Mouse (Mus musculus): ENCODE data around the gene Zfp30. TPM values are rescaled to one million over a fixed set of nuclear protein-coding genes. Genes with fewer than 3 reads are reported as not detected.

Gene Zfp30
- total and polyA plus RNA-seq, 3 experiments = 2.1 to 3.9 (median 2.4) TPM

DNA sequence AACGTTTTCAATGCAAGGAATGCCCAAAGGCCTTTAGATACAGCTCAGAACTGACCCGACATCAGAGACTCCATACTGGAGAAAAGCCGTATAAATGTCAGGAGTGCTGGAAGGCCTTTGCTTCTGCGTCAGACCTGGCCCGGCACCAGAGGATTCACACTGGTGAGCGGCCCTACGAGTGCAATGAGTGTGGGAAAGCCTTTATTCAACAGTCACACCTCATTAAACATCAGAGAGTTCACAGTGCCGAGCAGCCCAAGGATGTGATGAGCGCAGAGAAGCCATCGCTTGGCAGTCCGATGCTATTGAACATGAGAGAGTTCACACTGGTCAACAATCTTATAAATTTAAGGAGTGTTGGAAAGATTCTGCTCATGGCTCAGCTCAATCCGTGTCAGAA, 46.0 kb downstream of the Zfp30 start:
- DNase-seq = no peak

GRCm38 (mm10) chr7:29836816-29837215, 53.0 kb downstream of the Zfp30 start:
- no peak for DNase-seq

GRCm38 (mm10) chr7:29839256-29839655, 55.5 kb downstream of the Zfp30 start:
- no peak for DNase-seq

- DNase-seq = no peak
Observed at GRCm38 (mm10) chr7:29842105-29842504, 58.3 kb downstream of the Zfp30 start.

Small RNA genes lying within 50 kb of the gene (microRNA-seq; reads per million reads assigned to microRNA genes)
- gene Mir1964 = 3.7 to 6.6 reads per million in 2 experiments

Other genes with a start within 250 kb of the Zfp30 start
- not detected for gene Catsperg2, start 57.0 kb upstream of the Zfp30 start, total RNA-seq (2021)
- gene Catsperg2, start 57.0 kb upstream of the Zfp30 start, polyA plus RNA-seq (2012; rRNA removed) = 0.07 TPM in 1 of 2 replicates, not detected in the other
- gene Zfp84, start 15.4 kb upstream of the Zfp30 start, total RNA-seq (2021) = 10 to 100 TPM; 13.3 to 15.0 TPM
- 0.87 and 1.4 TPM in 2 replicates for gene Zfp84, start 15.4 kb upstream of the Zfp30 start, polyA plus RNA-seq (2012; rRNA removed)
- gene Zfp790, start 32.1 kb downstream of the Zfp30 start, total RNA-seq (2021) = 10 to 100 TPM; 14.4 to 15.8 TPM
- 0.58 and 0.71 TPM in 2 replicates for gene Zfp790, start 32.1 kb downstream of the Zfp30 start, polyA plus RNA-seq (2012; rRNA removed)
- 1 to 10 TPM in 1 of 2 experiments, under 1 TPM in 1; 0.61 to 1.0 TPM for gene Zfp940, start 69.7 kb downstream of the Zfp30 start, total RNA-seq (2021)
- 0.03 and 0.15 TPM in 2 replicates for gene Zfp940, start 69.7 kb downstream of the Zfp30 start, polyA plus RNA-seq (2012; rRNA removed)
- 1 to 10 TPM; 5.2 to 5.8 TPM for gene Zfp420, start 76.0 kb downstream of the Zfp30 start, total RNA-seq (2021)
- gene Zfp420, start 76.0 kb downstream of the Zfp30 start, polyA plus RNA-seq (2012; rRNA removed) = 0.29 and 0.57 TPM in 2 replicates
- 10 to 100 TPM in 1 of 2 experiments, 1 to 10 TPM in 1; 9.7 to 11.1 TPM for gene Zfp27, start 122.6 kb downstream of the Zfp30 start, total RNA-seq (2021)
- gene Zfp27, start 122.6 kb downstream of the Zfp30 start, polyA plus RNA-seq (2012; rRNA removed) = 0.90 and 0.91 TPM in 2 replicates
- 1 to 10 TPM; 4.0 to 7.8 TPM for gene Zfp383, start 124.2 kb downstream of the Zfp30 start, total RNA-seq (2021)
- 0.26 and 0.39 TPM in 2 replicates for gene Zfp383, start 124.2 kb downstream of the Zfp30 start, polyA plus RNA-seq (2012; rRNA removed)
- gene Zfp74, start 170.1 kb downstream of the Zfp30 start, total RNA-seq (2021) = 10 to 100 TPM in 1 of 2 experiments, 1 to 10 TPM in 1; 9.6 to 10.3 TPM
- gene Zfp74, start 170.1 kb downstream of the Zfp30 start, polyA plus RNA-seq (2012; rRNA removed) = 21.1 and 24.4 TPM in 2 replicates
- gene Zfp568, start 200.0 kb downstream of the Zfp30 start, total RNA-seq (2021) = 1 to 10 TPM; 5.2 to 7.1 TPM
- gene Zfp568, start 200.0 kb downstream of the Zfp30 start, polyA plus RNA-seq (2012; rRNA removed) = 1.1 and 1.6 TPM in 2 replicates

All from adrenal gland, adult 2 months (tissue).